Mouse (Mus musculus): ENCODE data around the gene Polr1d. TPM values are rescaled to one million over a fixed set of nuclear protein-coding genes. Genes with fewer than 3 reads are reported as not detected.

Gene Polr1d
- polyA plus RNA-seq, 1 experiment from 2014 or later, result 118 TPM

GRCm38 (mm10) chr5:147045929-147046328, 30.9 kb upstream of the Polr1d start:
- Histone ChIP-seq H3K9me3 (replicated peaks) (no peaks in the 10 kb centered on the region), H3K36me3 (ENCODE audit: poor library complexity, severe bottlenecking) (no peaks in the 10 kb centered on the region), H3K27ac (no peak overlapping the region), H3K4me3 (no peak overlapping the region), H3K27me3 (peaks cover 3% of the 10 kb centered on the region; the same call in 1 of the 2 replicates), H3K4me1 (peaks cover 37% of the 10 kb centered on the region), H3K9ac (no peak overlapping the region), H3K4me2 (no peak overlapping the region)
- 61% methylated on average over 11 of the region's 11 CpGs for WGBS
- ATAC-seq, result no peak

- peaks cover 3% of the 10 kb centered on the region; the same call in 1 of the 2 replicates for H3K27me3 ChIP-seq
- 90% methylated on average over 19 of the region's 19 CpGs for WGBS
- H3K4me1 ChIP-seq, result peaks cover 18% of the 10 kb centered on the region
- H3K4me2 ChIP-seq, result no peak overlapping the region
- no peaks in the 10 kb centered on the region for H3K9me3 ChIP-seq (replicated peaks)
- ATAC-seq, result no peak
- no peak overlapping the region for H3K27ac ChIP-seq
- no peak overlapping the region for H3K4me3 ChIP-seq
- no peak overlapping the region for H3K9ac ChIP-seq
- no peaks in the 10 kb centered on the region for H3K36me3 ChIP-seq (ENCODE audit: poor library complexity, severe bottlenecking)
These were observed 27.2 kb upstream of the Polr1d start for GRCm38 (mm10) chr5:147049544-147050209.

- Histone ChIP-seq H3K9me3 (replicated peaks) (no peaks in the 10 kb centered on the region), H3K36me3 (ENCODE audit: poor library complexity, severe bottlenecking) (no peaks in the 10 kb centered on the region), H3K4me2 (no peak overlapping the region), H3K4me1 (peaks cover 7% of the 10 kb centered on the region), H3K4me3 (no peak overlapping the region), H3K27me3 (peaks cover 3% of the 10 kb centered on the region; the same call in 1 of the 2 replicates), H3K27ac (no peak overlapping the region), H3K9ac (no peak overlapping the region)
- WGBS, result 76% methylated on average over 13 of the region's 13 CpGs
- no peak for ATAC-seq
These were observed 25.9 kb upstream of the Polr1d start for GRCm38 (mm10) chr5:147050816-147051499.

- H3K4me3 ChIP-seq, result no peak overlapping the region
- H3K9me3 ChIP-seq (replicated peaks), result no peaks in the 10 kb centered on the region
- H3K27me3 ChIP-seq, result peaks cover 3% of the 10 kb centered on the region; the same call in 1 of the 2 replicates
- H3K9ac ChIP-seq, result no peak overlapping the region
- H3K27ac ChIP-seq, result no peak overlapping the region
- no peaks in the 10 kb centered on the region for H3K36me3 ChIP-seq (ENCODE audit: poor library complexity, severe bottlenecking)
- WGBS, result 48% methylated on average over 29 of the region's 29 CpGs
- 0 out of 2 replicates have a peak, but pooled peaks cover 4% of the 10 kb centered on the region for H3K4me1 ChIP-seq
- ATAC-seq, result no peak
- H3K4me2 ChIP-seq, result no peak overlapping the region
These were observed 25.1 kb upstream of the Polr1d start for GRCm38 (mm10) chr5:147051500-147052308.

GRCm38 (mm10) chr5:147052309-147052558, 24.6 kb upstream of the Polr1d start:
- H3K9ac ChIP-seq, result no peak overlapping the region
- no peaks in the 10 kb centered on the region for H3K36me3 ChIP-seq (ENCODE audit: poor library complexity, severe bottlenecking)
- peaks cover 3% of the 10 kb centered on the region; the same call in 1 of the 2 replicates for H3K27me3 ChIP-seq
- no peaks in the 10 kb centered on the region for H3K9me3 ChIP-seq (replicated peaks)
- no peak overlapping the region for H3K4me2 ChIP-seq
- H3K4me3 ChIP-seq, result no peak overlapping the region
- H3K4me1 ChIP-seq, result 0 out of 2 replicates have a peak, but pooled peaks cover 4% of the 10 kb centered on the region
- no peak for ATAC-seq
- WGBS, result 63% methylated on average over 4 of the region's 4 CpGs
- H3K27ac ChIP-seq, result no peak overlapping the region

GRCm38 (mm10) chr5:147053071-147053470, 23.8 kb upstream of the Polr1d start:
- Histone ChIP-seq H3K4me2 (no peak overlapping the region), H3K36me3 (ENCODE audit: poor library complexity, severe bottlenecking) (no peaks in the 10 kb centered on the region), H3K4me1 (0 out of 2 replicates have a peak, but pooled peaks cover 4% of the 10 kb centered on the region), H3K9me3 (replicated peaks) (no peaks in the 10 kb centered on the region), H3K27ac (no peak overlapping the region), H3K4me3 (no peak overlapping the region), H3K9ac (no peak overlapping the region), H3K27me3 (peaks cover 3% of the 10 kb centered on the region; the same call in 1 of the 2 replicates)
- ATAC-seq, result no peak
- 79% methylated on average over 6 of the region's 6 CpGs for WGBS

- no peak overlapping the region for H3K9ac ChIP-seq
- H3K4me3 ChIP-seq, result no peak overlapping the region
- H3K36me3 ChIP-seq (ENCODE audit: poor library complexity, severe bottlenecking), result no peaks in the 10 kb centered on the region
- WGBS, result 85% methylated on average over 3 of the region's 3 CpGs
- ATAC-seq, result no peak
- no peak overlapping the region for H3K27ac ChIP-seq
- 0 out of 2 replicates have a peak, but pooled peaks cover 4% of the 10 kb centered on the region for H3K4me1 ChIP-seq
- H3K4me2 ChIP-seq, result no peak overlapping the region
- H3K9me3 ChIP-seq (replicated peaks), result no peaks in the 10 kb centered on the region
- peaks cover 3% of the 10 kb centered on the region; the same call in 1 of the 2 replicates for H3K27me3 ChIP-seq
These were observed 23.4 kb upstream of the Polr1d start for GRCm38 (mm10) chr5:147053481-147053880.

GRCm38 (mm10) chr5:147054328-147054727, 22.5 kb upstream of the Polr1d start:
- no peaks in the 10 kb centered on the region for H3K9me3 ChIP-seq (replicated peaks)
- WGBS, result 86% methylated on average over 6 of the region's 6 CpGs
- H3K9ac ChIP-seq, result no peak overlapping the region
- H3K27me3 ChIP-seq, result no peaks in the 10 kb centered on the region
- H3K4me2 ChIP-seq, result no peak overlapping the region
- ATAC-seq, result no peak
- no peak overlapping the region for H3K4me3 ChIP-seq
- H3K4me1 ChIP-seq, result 0 out of 2 replicates have a peak, but pooled peaks cover 4% of the 10 kb centered on the region
- no peak overlapping the region for H3K27ac ChIP-seq
- no peaks in the 10 kb centered on the region for H3K36me3 ChIP-seq (ENCODE audit: poor library complexity, severe bottlenecking)

- Histone ChIP-seq H3K27ac (no peak overlapping the region), H3K4me2 (no peak overlapping the region), H3K9me3 (replicated peaks) (no peaks in the 10 kb centered on the region), H3K4me3 (no peak overlapping the region), H3K27me3 (no peaks in the 10 kb centered on the region), H3K4me1 (0 out of 2 replicates have a peak, but pooled peaks cover 4% of the 10 kb centered on the region), H3K9ac (no peak overlapping the region), H3K36me3 (ENCODE audit: poor library complexity, severe bottlenecking) (no peaks in the 10 kb centered on the region)
- ATAC-seq, result no peak
- WGBS, result 88% methylated on average over 2 of the region's 2 CpGs
These were observed 22.0 kb upstream of the Polr1d start for GRCm38 (mm10) chr5:147054747-147055270.

- Histone ChIP-seq H3K9ac (no peak overlapping the region), H3K27me3 (no peaks in the 10 kb centered on the region), H3K27ac (no peak overlapping the region), H3K4me3 (no peak overlapping the region), H3K4me2 (no peak overlapping the region), H3K4me1 (0 out of 2 replicates have a peak, but pooled peaks cover 4% of the 10 kb centered on the region), H3K36me3 (ENCODE audit: poor library complexity, severe bottlenecking) (no peaks in the 10 kb centered on the region), H3K9me3 (replicated peaks) (no peaks in the 10 kb centered on the region)
- 87% methylated on average over 6 of the region's 6 CpGs for WGBS
- ATAC-seq, result no peak
These were observed 21.1 kb upstream of the Polr1d start for GRCm38 (mm10) chr5:147055572-147056245.

- Histone ChIP-seq H3K9me3 (replicated peaks) (no peaks in the 10 kb centered on the region), H3K4me3 (no peak overlapping the region), H3K36me3 (ENCODE audit: poor library complexity, severe bottlenecking) (no peaks in the 10 kb centered on the region), H3K9ac (no peak overlapping the region), H3K4me2 (no peak overlapping the region), H3K4me1 (0 out of 2 replicates have a peak, but pooled peaks cover 4% of the 10 kb centered on the region), H3K27me3 (no peaks in the 10 kb centered on the region), H3K27ac (no peak overlapping the region)
- ATAC-seq, result no peak
- 83% methylated on average over 10 of the region's 10 CpGs for WGBS
These were observed 20.0 kb upstream of the Polr1d start for GRCm38 (mm10) chr5:147056712-147057290.

Data from forebrain, embryonic 13.5 days (tissue).